Mouse (Mus musculus): Measurements from ENCODE around the gene Cerkl. TPM values are rescaled to one million over a fixed set of nuclear protein-coding genes. Genes with fewer than 3 reads are reported as not detected.

The Cerkl gene
- polyA plus RNA-seq, 1 experiment from 2014 or later, result 2.6 TPM

Other genes starting within 250 kb of the Cerkl start
- gene Itga4, start 201.4 kb downstream of the Cerkl start, polyA plus RNA-seq (2015; fragmentation: Nextera tagmentation; extraction: Ambion mirVana), result 2.6 and 2.8 TPM in 2 replicates
- 42.8 and 49.2 TPM in 2 replicates for gene Neurod1, start within 50 bp of the Cerkl start, polyA plus RNA-seq (2015; fragmentation: Nextera tagmentation; extraction: Ambion mirVana)
- 5.0 and 5.5 TPM in 2 replicates for gene Itprid2, start 178.6 kb upstream of the Cerkl start, polyA plus RNA-seq (2015; fragmentation: Nextera tagmentation; extraction: Ambion mirVana)